Mouse (Mus musculus) mesoderm, embryonic 11.5 days (tissue): ENCODE measurements around the gene 9830107B12Rik.

ENCODE experiments used
- DNase-seq: peaks from one replicate; pipeline ENCODE4 v3.0.0-alpha.2; 2012; ENCODE audit warnings: low read depth, low spot score

9830107B12Rik gene

GRCm38 (mm10) chr17:48094820-48095680 lies 51.0 kb downstream of the 9830107B12Rik start:
- DNase-seq, result peak; percentile 13

GRCm38 (mm10) chr17:48093286-48093817 lies 52.7 kb downstream of the 9830107B12Rik start:
- DNase-seq, result no peak

DNA sequence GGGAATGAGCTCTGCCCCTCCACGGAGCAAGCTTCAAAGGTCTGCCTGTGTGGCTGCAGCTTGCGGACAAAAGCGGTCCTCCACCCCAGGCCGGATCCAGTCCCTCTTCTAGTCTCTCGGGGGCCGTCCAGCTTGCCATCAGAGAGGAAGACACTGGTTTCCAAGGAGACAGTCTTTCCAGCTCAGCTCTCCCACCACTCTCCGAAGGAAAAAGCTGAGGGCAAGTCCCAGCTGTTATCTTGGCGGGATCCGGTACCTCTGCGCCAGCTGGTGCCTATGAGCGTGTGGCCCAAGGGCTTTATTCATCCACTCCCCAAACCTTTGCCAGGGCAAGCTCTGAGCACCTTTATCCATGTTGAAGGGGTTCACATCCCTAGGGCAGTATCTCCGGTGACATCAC lies 55.8 kb downstream of the 9830107B12Rik start:
- no peak for DNase-seq

DNA sequence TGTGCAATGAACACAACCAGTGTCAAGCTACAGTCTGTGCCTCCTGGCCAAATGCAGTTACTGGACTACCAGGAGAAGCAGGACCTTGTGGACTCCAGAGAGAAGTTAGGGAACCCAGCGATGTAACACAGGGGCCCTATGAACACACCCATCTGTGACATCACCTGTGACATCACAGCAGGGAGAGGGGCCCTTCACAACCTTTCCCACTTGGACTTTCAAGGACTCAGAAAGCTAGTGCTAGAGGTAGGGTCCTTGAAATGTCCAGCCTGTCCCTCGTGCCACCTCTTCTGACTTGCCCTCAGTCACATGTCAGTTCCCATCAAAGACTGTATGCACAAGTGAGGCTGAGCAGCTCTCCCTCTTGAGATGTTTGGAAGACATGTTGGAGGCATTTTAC lies 56.6 kb downstream of the 9830107B12Rik start:
- DNase-seq, result no peak

DNA sequence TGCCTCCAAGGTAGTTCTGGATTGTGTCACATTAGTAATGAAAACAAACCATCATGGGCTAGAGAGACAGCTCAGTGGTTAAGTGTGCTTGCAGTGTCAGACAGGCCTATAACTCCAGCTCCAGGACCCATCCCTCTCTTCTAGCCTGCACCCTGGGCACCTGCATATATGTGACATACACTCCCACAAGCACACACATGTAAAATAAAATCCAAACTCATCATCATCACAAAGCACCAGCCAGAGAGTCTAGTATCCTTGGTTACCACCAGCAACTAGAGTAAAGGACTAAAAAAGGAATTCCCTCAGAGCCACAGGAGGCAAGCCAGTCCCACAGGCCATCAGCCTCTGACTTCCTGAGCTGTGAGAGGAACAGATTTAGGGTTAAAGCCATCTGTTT lies 57.0 kb downstream of the 9830107B12Rik start, which contains the start of gene 1700067P10Rik:
1700067P10Rik (plus strand) TSS at position 301 of the 400 bp plus-strand sequence.
- DNase-seq, result no peak

DNA sequence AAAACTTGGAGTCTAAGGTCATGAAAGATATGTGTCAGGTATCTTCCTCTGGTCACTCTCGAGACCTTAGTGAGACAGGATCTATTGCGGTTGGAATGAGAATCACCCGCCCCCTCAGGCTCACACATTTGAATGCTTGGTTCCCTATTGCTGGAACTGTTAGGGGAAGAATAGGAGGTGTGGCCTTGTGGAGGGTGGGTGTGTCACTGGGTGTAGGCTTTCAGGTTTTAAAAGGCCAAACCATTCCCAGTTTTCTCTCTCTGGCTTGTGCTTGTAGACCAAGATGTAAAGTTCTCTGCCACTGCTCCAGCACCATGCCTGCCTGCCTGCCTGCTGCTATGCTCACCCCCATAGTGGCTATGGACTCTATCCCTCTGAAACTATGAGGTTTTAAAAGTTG lies 65.4 kb downstream of the 9830107B12Rik start:
- DNase-seq, result no peak
